Mouse (Mus musculus) lung, adult 2 months (tissue): ENCODE measurements at regions not wholly inside any gene's neighbourhood (a gene's known extent, or its start where the extent isn't known, plus 50 kb on each side); places are given as distances from the start of the nearest gene placed in this dataset.

Experiments
- CTCF ChIP-seq: fragments of 200-500 bp; IDR thresholded peaks from 2 replicates; pipeline ENCODE4 v1.5.1; 2011; ENCODE audit warnings: mild to moderate bottlenecking, low read length, control low read depth; ENCODE audit not compliant: insufficient read depth
- POLR2A ChIP-seq: fragments of 200-500 bp; IDR thresholded peaks from 2 replicates; pipeline ENCODE4 v1.6.1; 2011; ENCODE audit warnings: low read depth, mild to moderate bottlenecking, control low read depth, low read length, borderline replicate concordance; ENCODE audit errors: extremely low read depth

- TF ChIP-seq POLR2A = no peak
- no peak for TF ChIP-seq CTCF
These were observed 720.4 kb upstream of the Adam24 start for GRCm38 (mm10) chr8:39954497-39954896.
